Mouse (Mus musculus) hindbrain, embryonic 10.5 days (tissue): ENCODE data around the gene Aplp2. TPM values are rescaled to one million over a fixed set of nuclear protein-coding genes. Genes with fewer than 3 reads are reported as not detected.
"Not testable (repeated sequence)": the region's sequence is repeated elsewhere in the genome, so short reads cannot be mapped to it uniquely, and the experiment has no call there.

Source experiments
- DNase-seq: peaks from one replicate; pipeline ENCODE4 v3.0.0-alpha.2; 2017; ENCODE audit warnings: low spot score
- H3K27ac ChIP-seq: fragments of 300-500 bp; sonication (generic); 2 replicates; pipeline ENCODE4 v1.5.1; 2016; ENCODE audit warnings: mild to moderate bottlenecking, moderate library complexity
- H3K27me3 ChIP-seq: fragments of 300-500 bp; sonication (generic); 2 replicates; pipeline ENCODE4 v1.6.1; 2016; ENCODE audit warnings: mild to moderate bottlenecking; ENCODE audit not compliant: poor library complexity, insufficient read depth, severe bottlenecking
- H3K36me3 ChIP-seq: fragments of 300-500 bp; sonication (generic); 2 replicates; pipeline ENCODE4 v1.6.1; 2016; ENCODE audit warnings: mild to moderate bottlenecking, moderate library complexity
- H3K4me1 ChIP-seq: fragments of 300-500 bp; sonication (generic); replicated peaks from 2 replicates; pipeline ENCODE4 v1.6.1; 2016; ENCODE audit warnings: mild to moderate bottlenecking
- H3K4me3 ChIP-seq: fragments of 300-500 bp; sonication (generic); 2 replicates; pipeline ENCODE4 v1.5.1; 2016; ENCODE audit warnings: mild to moderate bottlenecking, moderate library complexity
- H3K9me3 ChIP-seq: fragments of 300-500 bp; sonication (generic); 2 replicates; pipeline ENCODE4 v1.6.1; 2016; ENCODE audit warnings: mild to moderate bottlenecking, moderate library complexity
- WGBS: fragments of 180-500 bp; shearing (Covaris S2); methylation state at CpG from one replicate; pipeline ENCODE4 v1.1.7; 2016; 5-methylcytosine and 5-hydroxymethylcytosine counted together
- polyA plus RNA-seq: library from polyadenylated mRNA; unstranded; fragments of >200 nt; fragmentation: Nextera tagmentation; extraction: Ambion mirVana; gene quantifications from 2 replicates; pipeline ENCODE4 v1.2.1, GENCODE M21; 2016

The Aplp2 gene
- polyA plus RNA-seq, 1 experiment from 2014 or later: 220 TPM

DNA sequence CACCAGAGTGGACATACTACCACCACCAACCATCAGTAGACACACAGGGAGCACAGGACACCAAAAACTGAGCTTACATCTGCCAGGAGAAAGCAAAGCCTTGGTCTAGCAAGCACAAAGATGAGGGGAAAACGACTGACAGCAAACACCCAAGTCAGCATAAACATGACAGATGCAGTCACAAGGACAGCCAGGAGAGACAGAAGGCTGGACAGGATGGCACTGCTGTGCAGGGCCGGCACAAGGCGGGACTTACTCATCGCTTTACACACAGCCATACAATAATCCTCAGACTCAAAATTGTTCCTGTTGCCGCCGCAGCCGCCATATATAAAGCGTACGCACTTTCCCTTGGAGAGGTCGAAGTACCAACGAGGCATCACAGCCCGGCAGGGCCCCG is 44.3 kb downstream of the Aplp2 start:
- Histone ChIP-seq H3K9me3 (no peaks in the 10 kb centered on the region), H3K27ac (no peak overlapping the region), H3K4me3 (no peak overlapping the region), H3K36me3 (peaks cover 95% of the 10 kb centered on the region), H3K27me3 (no peaks in the 10 kb centered on the region), H3K4me1 (no peaks in the 10 kb centered on the region)
- WGBS: 94% methylated on average over 13 of the region's 13 CpGs
- no peak for DNase-seq

DNA sequence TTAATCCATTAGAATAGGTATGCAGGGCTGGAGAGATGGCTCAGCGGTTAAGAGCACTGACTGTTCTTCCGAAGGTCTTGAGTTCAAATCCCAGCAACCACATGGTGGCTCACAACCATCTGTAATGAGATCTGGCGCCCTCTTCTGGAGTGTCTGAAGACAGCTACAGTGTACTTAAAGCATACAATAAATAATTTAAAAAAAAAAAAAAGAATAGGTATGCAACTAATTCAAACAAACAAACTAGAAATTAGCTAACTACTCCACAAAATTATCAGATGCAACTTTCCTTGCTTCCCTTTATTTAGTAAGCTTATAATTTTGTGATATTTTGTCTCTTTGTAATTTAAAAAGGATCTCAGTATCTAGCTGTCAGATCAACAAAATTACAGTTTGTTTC is 46.1 kb downstream of the Aplp2 start:
- not testable (repeated sequence) for H3K4me3 ChIP-seq, H3K27ac ChIP-seq, DNase-seq, H3K9me3 ChIP-seq, H3K4me1 ChIP-seq, H3K27me3 ChIP-seq
- 89% methylated on average over 3 of the region's 3 CpGs for WGBS
- H3K36me3 ChIP-seq: peaks cover 97% of the 10 kb centered on the region

DNA sequence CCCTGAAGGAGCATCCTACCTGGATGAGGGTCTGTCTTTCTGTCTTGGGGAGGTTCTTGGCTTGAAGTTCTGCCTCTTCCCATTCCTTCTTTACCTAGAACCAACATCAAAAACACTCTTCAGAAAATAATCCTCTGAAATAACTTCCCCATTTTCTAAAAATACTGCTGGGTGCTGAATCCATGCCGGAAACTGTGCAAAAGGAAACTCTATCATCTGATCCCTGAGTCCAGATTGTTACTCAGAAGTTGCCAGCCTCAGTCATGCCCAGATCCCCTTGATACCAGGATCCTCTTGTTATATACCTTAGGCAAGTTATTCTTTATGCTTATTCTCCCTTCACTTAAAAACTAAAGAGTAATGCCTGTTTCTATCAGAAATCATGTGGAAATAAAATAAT is 48.3 kb downstream of the Aplp2 start:
- DNase-seq: no peak
- H3K9me3 ChIP-seq: no peaks in the 10 kb centered on the region
- peaks cover 98% of the 10 kb centered on the region for H3K36me3 ChIP-seq
- H3K27me3 ChIP-seq: no peaks in the 10 kb centered on the region
- WGBS: 100% methylated on average over 1 of the region's 1 CpGs
- H3K4me3 ChIP-seq: no peak overlapping the region
- H3K27ac ChIP-seq: no peak overlapping the region
- H3K4me1 ChIP-seq: no peaks in the 10 kb centered on the region

GRCm38 (mm10) chr9:31162911-31163310 is 48.7 kb downstream of the Aplp2 start:
- no peaks in the 10 kb centered on the region for H3K4me1 ChIP-seq
- peaks cover 98% of the 10 kb centered on the region for H3K36me3 ChIP-seq
- H3K9me3 ChIP-seq: no peaks in the 10 kb centered on the region
- no peaks in the 10 kb centered on the region for H3K27me3 ChIP-seq
- no peak overlapping the region for H3K27ac ChIP-seq
- no peak overlapping the region for H3K4me3 ChIP-seq
- no peak for DNase-seq
- 79% methylated on average over 1 of the region's 1 CpGs for WGBS

DNA sequence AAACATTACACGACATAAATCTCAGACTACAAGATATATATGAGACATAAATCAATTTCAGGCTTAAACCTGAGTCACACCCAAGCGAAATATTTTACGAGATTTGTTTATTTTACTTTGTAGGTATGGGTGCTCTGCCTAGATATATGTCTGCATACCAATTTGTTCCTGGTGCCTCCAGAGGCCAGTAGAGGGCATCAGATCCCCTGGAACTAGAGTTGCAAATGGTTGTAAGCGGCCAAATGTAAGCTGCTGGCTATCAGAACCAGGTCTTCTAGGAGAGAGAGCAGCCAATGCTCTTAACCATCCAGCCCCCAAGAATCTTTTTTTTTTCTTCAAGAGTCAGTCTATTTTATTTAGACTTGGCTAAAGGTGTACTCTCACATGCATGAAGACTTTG is 51.7 kb downstream of the Aplp2 start:
- peaks cover 98% of the 10 kb centered on the region for H3K36me3 ChIP-seq
- H3K27me3 ChIP-seq: no peaks in the 10 kb centered on the region
- H3K9me3 ChIP-seq: no peaks in the 10 kb centered on the region
- H3K4me1 ChIP-seq: no peaks in the 10 kb centered on the region
- H3K4me3 ChIP-seq: no peak overlapping the region
- 87% methylated on average over 4 of the region's 4 CpGs for WGBS
- peak; percentile 23 for DNase-seq
- H3K27ac ChIP-seq: no peak overlapping the region

- Histone ChIP-seq H3K27me3 (no peaks in the 10 kb centered on the region), H3K4me1 (no peaks in the 10 kb centered on the region), H3K36me3 (peaks cover 100% of the 10 kb centered on the region), H3K27ac (no peak overlapping the region), H3K9me3 (no peaks in the 10 kb centered on the region), H3K4me3 (no peak overlapping the region)
- 92% methylated on average over 8 of the region's 8 CpGs for WGBS
- no peak for DNase-seq
These were observed 55.0 kb downstream of the Aplp2 start for GRCm38 (mm10) chr9:31156594-31156993.

GRCm38 (mm10) chr9:31151050-31151449 is 60.6 kb downstream of the Aplp2 start:
- WGBS: 89% methylated on average over 2 of the region's 2 CpGs
- peaks cover 89% of the 10 kb centered on the region for H3K36me3 ChIP-seq
- no peaks in the 10 kb centered on the region for H3K4me1 ChIP-seq
- no peak overlapping the region for H3K4me3 ChIP-seq
- no peaks in the 10 kb centered on the region for H3K27me3 ChIP-seq
- no peak overlapping the region for H3K27ac ChIP-seq
- no peaks in the 10 kb centered on the region for H3K9me3 ChIP-seq
- DNase-seq: no peak

DNA sequence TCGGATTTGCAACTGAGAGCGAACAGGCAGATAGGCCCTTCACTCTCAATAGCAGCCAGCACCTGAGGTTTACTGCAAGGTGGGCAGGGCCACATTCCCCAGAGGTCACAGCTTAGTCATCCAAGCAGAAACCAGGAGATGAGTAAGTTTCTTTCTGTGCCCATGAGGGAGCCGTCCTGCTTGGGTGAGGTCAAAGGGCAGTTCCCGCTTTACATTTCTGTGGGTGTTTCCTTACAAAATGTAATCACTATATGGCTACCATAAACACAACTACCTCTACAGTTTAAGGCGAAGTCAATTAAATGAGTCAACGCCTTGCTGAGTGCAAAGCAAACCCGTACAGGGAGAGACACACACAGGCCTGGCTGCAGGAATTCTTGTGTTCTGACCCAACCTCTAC is 63.5 kb downstream of the Aplp2 start:
- Histone ChIP-seq H3K4me1 (no peaks in the 10 kb centered on the region), H3K27ac (no peak overlapping the region), H3K9me3 (no peaks in the 10 kb centered on the region), H3K27me3 (no peaks in the 10 kb centered on the region), H3K36me3 (peaks cover 66% of the 10 kb centered on the region), H3K4me3 (no peak overlapping the region)
- DNase-seq: no peak
- WGBS: 77% methylated on average over 7 of the region's 7 CpGs

DNA sequence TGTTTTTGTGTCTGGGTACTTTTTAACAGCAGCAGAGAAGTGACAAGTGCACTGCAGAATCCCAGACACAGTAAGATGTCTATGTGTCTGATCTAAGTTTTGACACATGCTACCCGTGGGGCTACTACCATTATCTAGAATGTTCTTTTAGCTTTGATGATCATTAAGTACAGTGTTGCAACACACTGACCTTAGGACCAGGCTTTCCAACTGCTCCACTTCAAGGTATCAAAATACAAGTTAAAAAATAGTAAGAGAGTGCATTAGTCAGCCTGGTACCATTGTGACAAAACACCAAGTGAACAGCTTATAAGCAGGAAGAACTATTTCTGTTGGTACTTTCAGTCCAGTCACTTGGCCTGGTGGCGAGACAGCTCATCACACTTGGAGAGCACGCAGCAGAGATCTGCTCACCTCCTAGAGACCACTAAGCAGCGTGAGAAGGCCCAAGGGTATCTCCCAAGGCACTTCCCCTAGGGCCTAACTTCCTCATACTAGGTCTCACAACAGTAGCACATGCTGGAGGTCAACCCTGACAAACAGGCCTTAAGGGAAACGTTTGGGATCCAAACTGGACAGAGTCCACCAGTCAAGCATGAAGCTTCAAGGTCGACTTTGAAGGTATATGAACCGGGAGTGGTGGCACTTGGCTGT is 66.2 kb downstream of the Aplp2 start:
- Histone ChIP-seq H3K36me3 (peaks cover 40% of the 10 kb centered on the region), H3K27ac (no peak overlapping the region), H3K4me1 (no peaks in the 10 kb centered on the region), H3K9me3 (no peaks in the 10 kb centered on the region), H3K4me3 (no peak overlapping the region), H3K27me3 (no peaks in the 10 kb centered on the region)
- 87% methylated on average over 7 of the region's 7 CpGs for WGBS
- DNase-seq: no peak

GRCm38 (mm10) chr9:31142924-31143323 is 68.7 kb downstream of the Aplp2 start:
- H3K4me1 ChIP-seq: no peaks in the 10 kb centered on the region
- 82% methylated on average over 1 of the region's 1 CpGs for WGBS
- no peak overlapping the region for H3K27ac ChIP-seq

GRCm38 (mm10) chr9:31133131-31133530 is 78.5 kb downstream of the Aplp2 start:
- no peak overlapping the region for H3K4me3 ChIP-seq
- no peaks in the 10 kb centered on the region for H3K9me3 ChIP-seq
- H3K27me3 ChIP-seq: peaks cover 63% of the 10 kb centered on the region
- H3K27ac ChIP-seq: no peak overlapping the region
- WGBS: 85% methylated on average over 5 of the region's 5 CpGs
- DNase-seq: no peak
- H3K4me1 ChIP-seq: peaks cover 21% of the 10 kb centered on the region
- no peaks in the 10 kb centered on the region for H3K36me3 ChIP-seq

More at GRCm38 (mm10) chr9:31142924-31143323, 68.7 kb downstream of the Aplp2 start:
- Histone ChIP-seq H3K27me3 (no peaks in the 10 kb centered on the region), H3K36me3 (peaks cover 15% of the 10 kb centered on the region), H3K9me3 (no peaks in the 10 kb centered on the region), H3K4me3 (no peak overlapping the region)
- DNase-seq: no peak

- Histone ChIP-seq H3K9me3 (no peaks in the 10 kb centered on the region), H3K27ac (peak within 1 kb of the TSS; percentile 75), H3K4me1 (peaks cover 21% of the 10 kb centered on the region), H3K27me3 (peaks cover 64% of the 10 kb centered on the region), H3K4me3 (peak within 1 kb of the TSS; percentile 64), H3K36me3 (no peaks in the 10 kb centered on the region)
- WGBS: under 1% methylated on average over 74 of the region's 74 CpGs
- peak; percentile 51 for DNase-seq
These were observed 80.2 kb downstream of the Aplp2 start, which contains the start of gene St14 for GRCm38 (mm10) chr9:31131205-31131968. Gene St14, minus strand, starts transcription at chr9:31131853.
